Mouse (Mus musculus): ENCODE measurements at regions not wholly inside any gene's neighbourhood (a gene's known extent, or its start where the extent isn't known, plus 50 kb on each side); places are given as distances from the start of the nearest gene placed in this dataset.

DNA sequence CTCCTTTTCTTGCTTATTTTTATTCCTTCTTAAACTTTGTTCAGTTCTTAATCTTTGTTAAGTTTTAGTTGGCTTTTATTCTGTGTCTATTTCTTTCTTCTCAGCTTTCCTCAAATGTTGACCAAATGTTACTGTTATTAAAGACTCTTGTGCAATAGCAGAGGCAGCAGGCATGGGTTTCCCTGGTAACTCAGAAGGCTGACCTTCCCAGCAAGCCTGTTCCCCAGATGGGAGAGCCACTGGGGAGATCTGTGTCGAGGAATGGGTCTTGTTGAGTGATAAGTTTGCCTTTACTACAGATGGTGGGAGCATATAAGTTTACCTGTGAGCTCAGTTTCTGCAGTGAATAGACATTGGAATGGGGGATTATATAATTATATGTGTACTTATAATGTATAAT lies 237.2 kb downstream of the Plpp3 start:
- no peak for DNase-seq

DNA sequence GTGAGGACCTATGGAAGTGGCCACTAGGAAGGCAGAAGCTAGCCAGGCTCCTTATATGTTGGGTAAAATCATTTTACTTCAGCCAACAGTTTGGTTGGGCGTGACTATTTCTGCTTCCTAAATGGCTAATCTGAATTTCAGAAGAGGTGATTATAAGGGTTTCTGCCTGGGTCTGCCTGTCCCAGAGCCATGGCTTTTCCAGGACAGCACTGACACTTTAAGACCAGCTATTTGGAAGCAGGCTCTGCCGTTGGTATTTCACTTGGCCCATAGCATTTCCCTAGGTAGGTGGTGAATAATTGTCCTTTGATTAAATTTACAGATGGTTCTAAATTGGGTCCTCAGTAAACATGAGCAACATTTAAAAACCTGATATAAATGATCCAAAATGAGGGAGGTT lies 240.3 kb downstream of the Plpp3 start:
- DNase-seq: no peak

DNA sequence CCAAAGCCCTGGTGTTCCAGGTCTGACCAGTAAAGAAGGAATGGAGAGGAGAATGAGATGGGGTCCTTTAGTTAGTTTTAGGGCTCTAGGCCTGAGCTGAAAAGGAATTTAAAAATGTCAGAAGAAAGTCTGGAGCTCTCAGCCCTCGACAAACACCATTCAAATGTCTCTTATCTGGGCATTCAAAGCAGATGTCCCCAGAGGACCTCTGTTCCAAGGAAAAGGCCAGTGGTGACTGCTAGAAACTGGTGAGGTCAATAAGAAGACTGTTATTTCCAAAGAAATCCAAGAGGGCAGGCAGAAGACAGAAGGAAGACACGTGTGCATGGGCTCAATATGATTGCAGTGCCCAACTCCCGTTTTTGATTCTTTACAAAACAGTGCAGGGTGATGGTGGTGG lies 244.9 kb downstream of the Plpp3 start:
- no peak for DNase-seq

DNA sequence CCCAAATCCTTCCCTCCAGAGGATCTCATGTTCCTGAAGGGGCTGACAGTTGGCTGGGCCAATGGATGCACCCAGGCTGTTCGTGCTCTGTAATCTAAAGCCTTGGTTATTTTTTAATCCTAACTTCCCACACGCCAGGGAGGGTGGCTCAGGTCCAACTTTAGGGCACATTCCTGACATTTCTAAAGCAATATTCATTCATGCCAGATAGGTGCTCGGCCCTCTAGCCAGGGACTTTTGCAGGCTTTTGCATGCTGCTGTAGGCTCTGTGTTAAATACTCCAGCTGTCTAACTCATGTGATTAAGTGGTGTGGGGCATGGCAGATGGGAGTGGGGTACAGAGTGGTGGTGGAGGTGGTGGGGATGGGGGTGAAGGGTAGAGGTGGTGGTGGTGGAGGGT lies 246.0 kb downstream of the Plpp3 start:
- no peak for DNase-seq

DNA sequence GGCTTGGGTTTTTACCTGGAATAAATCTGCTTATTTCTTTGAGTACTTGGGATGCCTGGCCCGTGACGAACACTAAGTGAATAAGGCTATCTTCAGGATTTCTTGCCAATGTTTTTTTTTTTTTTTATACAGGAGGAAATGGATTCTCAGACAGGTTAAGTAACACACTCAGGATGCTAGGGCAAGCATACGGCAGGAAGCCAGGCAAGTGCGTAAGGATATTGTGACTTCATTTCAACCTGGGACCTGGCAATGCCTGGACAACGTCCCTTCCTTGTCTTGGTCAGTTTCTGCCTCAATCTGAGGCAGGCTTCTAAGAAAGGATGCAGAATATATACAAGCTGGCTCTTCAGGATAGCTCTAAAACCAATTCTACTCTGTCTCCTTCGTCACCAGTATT lies 246.5 kb downstream of the Plpp3 start:
- no peak for DNase-seq

DNA sequence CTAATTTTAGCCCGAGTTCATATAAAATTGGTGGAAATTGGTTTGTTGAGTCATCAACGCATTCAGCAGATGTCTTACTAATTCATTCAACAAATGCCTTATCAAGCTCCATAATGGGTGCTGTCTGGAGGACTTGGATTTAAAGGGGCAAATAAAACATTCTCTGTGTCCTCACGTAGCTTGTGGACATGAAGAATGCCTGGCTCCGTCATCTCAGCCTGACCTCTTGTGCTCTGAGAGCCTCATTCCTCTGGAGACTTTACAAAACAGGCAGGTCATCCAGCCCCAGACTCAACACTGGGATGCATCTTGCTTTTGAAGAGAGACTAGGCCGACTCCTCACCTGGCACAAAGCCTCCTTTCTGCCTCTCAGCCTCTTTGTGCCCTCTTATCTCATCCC lies 248.6 kb downstream of the Plpp3 start:
- DNase-seq: no peak

DNA sequence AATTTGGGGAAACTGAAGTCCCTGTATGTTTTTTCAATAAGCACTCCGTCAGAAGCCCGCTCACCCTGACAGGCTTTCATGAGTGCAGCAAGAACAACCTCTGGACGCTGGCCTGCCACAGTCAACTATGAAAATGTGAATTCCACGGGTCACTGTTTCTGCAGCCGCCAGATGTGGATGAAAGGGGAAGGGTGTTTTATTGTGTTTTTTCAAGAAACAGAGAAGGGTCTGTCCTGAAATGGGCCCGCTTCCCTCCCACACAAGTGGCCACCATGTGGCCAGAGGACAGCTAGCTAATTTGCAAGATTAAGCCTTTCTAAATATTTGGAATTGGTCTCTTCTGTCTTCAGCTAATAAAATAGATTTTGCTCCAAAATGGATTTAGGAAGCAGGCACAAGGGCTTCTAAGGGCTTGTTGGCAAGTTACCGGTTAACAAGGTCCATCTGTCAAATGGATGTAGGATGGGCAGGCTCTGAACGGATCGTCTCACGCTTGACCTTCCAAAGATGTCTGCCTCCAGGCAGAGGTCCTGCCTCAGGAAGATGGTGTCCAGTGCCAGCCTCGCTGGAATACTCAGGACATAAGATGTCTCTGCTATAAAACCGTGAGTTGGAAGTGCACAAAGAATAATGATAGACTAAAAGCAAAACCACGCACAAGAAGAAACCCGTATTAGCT lies 249.8 kb downstream of the Plpp3 start:
- no peak for DNase-seq

DNA sequence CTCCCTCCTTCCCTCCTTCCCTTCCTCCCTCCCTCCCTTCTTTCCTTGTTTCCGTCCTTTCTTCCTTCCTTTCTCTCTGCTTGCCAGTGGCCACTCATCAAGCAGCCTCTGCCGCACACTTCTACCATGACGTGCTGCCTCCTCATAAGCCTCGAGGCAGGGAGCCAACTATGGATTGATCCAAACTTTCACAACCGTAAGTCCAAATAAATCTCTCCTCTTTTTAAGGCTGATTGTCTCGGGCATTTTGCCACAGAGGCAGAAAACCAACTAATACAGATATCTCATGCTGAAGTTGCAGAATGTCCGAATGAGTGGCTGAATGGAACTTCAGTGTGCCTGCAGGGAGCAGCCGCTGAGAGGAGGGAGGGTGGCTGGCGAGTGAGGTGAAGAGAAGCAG lies 251.7 kb downstream of the Plpp3 start:
- DNase-seq: no peak

DNA sequence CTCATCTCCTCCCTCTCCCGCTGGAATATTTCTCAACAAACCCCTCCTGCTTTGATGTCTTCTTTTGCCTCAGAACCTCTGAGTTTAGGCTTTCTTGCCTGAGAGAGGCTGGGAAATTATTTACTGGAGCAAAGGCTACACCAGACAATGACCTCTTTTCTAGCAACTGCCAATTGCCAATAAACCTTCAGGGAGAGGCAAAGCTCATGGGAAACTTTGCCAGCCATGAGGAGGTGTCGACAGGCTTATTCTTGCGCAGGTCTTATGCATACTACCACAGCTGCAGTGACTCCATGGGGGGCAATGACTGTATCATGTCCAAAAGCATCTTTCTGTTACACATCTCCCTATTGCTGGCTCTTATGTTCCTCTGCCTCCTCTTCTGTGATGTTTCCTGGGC lies 260.0 kb downstream of the Plpp3 start:
- no peak for DNase-seq

DNA sequence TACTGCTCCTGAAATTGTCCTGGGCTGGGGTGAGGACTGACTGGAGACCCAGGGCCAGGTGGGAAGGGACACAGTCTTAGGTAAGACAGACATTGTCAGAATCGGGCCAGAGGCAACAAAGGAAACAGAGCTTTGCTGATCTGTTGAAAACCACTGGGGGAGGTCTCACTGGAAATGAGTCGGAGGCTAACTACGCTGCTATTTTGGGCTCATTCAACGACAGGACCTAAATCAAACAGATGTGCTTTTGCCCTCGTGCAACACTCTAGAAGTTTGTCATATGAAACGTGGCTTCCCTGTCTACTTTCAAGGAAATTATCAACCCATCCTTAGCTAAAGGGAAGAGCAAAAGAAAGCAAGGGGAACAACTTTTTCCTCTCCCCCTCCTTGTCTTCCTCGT lies 265.3 kb downstream of the Plpp3 start:
- no peak for DNase-seq

DNA sequence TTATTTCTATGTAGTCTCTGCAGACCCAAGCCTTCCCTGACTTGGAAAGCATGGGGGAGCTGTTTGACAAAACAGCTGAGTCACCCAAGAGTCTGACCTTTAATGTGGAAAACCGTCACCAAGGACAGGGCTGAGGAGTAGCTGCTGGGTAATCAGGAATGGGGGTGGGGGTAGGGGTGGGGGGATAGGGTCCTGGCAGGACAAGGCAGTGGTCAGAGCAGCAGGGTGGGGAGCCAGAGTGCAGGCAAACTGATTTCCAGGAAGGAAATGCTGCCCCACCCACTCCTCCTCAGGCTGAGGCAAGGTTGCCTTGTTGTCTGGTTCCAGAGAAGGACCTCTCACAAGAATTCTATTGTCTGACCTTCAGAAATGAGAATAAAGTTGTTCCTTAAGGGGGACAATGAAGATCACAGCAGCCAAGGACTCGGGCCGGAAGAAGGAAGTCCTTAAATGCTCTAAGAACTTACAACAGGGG lies 266.6 kb downstream of the Plpp3 start:
- no peak for DNase-seq

DNA sequence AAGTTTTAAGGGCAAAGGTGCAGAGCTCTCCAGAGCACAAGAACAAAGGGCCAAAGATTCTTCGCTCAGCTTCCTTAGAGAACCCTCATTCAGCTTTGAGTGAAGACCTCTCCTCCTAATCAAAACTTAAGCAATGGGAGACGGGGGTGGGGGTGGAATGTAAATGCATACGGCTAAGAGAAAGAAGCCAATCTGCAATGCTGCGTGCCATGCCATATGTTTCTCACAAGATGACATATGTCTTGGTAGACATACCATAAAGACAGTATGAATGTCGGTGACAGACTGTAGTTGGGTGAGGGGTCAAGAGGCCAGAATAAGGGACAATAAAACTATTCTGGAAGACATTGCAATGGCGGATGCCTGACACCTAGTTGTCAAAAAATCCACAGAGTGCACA lies 267.9 kb downstream of the Plpp3 start:
- no peak for DNase-seq

DNA sequence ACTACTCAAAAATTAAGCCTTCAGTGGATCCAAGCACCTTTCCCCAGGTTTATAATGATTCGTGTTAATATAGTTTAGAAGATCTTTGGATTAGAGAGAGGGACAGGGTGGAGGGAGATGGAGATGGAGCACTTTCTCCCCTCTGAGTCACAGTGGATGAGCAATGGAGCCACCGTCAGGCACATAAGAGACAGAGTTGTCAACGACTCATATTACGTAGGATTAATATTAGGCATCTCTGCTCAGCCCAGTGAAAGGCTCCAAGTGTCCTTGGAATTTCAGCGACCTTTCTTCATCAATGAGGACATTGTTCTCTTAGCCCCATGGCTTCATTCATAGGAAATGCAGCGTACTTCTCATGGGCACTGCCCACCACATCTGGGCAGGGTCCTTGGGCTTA lies 270.4 kb downstream of the Plpp3 start:
- no peak for DNase-seq

DNA sequence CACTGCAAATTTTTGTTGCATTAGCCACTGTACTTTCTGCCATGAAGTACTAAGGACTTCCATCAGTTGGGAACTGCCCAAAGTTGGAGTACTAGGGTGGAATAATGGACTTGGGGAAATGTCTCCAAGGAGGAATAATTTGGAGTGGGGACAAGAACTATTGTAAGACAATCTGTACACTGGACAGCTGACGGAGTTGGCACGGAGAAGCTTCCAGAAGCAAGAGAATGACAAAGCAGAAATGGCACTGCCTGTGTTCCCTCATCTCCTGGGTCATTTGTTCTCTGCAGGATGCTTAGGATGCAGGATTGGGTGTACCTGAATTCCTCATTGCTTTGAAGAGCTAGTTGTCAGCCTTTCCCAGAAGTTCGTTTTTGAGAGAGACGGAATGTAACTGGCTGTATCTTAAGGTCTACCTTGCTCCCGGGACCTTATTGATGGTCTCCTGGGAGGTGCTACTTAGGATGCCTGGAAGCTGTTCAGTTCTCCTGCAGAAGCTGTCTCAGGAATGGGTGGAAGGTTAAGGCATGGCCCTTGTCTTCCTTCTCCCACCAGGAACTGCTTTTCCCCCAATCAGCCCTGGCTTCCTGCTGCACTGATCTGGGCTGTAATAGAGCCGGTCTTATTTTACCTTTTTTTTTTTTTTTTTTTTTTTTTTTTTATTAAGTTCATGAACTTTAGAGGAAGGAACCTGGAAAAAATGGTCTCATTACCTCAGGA lies 272.4 kb downstream of the Plpp3 start:
- DNase-seq: no peak

DNA sequence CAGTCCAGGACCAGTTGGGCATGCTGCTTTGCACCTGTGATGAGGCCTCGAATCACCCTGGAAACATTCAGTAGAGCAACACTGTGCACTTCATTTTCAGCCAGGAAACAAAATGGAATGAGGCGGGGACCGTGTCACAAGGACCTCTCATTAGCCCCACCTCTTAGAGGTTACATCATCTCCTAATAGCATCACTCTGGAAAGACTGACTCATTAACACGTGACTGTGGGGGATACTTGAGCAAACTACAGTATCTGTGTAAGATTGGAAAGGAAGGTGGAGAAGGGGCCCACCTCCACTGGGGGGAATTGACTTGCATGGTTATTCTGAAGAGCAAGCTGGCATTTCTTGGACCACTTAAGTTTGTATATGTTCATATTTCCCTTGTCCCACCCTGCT lies 275.3 kb downstream of the Plpp3 start:
- DNase-seq: no peak

DNA sequence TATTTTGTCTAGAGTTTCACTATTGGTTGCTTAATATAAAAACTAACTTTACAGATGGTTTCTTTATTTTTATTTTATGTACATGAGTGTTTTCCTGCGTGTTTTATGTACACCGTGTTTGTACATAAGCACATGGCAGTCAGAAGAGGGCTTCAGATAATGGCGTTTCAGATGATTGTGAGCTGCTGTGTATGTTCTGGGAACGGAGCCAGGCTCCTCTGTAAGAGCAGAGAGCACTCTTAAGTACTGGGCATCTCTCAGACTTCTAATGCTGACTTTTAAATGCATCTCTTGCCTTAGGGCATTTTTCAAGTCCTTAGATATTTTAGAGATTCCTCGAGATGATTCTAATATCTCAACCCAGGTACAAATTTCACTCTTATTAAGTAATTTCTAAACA lies 280.0 kb downstream of the Plpp3 start:
- no peak for DNase-seq

DNA sequence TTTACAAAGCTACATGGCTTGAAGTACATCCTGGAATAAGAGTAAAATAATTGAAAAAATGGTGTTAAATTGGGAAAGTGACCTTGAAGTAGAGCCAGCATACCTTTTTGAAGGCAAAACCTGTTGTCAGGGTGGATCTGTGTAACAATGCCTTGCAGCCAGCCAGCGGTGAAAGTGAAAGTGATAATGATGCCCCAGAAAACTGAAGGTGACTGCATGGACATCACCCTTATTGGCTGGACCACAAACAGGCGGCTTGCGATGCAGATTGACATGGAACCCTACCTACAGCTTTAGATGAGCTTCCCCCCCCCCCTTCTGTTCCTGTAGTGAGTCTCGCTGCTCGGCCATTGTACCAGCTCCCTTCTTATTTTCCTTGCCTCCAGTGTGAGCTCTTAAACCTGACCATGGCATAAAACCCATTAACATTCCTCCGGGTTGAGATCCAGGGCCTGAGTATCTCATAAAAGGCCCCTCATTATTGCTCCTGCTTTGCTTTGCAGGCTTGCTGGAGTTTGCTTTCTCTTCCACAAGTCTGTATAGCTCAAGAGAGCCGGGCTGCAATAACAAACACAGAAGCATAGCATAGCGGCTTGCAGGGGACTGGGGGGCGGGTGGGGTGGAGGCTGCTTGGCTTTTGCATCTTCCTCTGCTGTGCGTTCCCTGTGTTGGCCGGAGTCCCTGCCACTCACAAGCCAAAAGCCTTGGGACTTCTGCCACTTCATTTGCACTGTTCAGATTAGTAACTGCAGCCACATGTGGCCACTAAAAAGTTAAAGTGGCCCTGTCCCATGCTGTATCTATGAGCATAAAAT lies 292.1 kb downstream of the Plpp3 start:
- no peak for DNase-seq

DNA sequence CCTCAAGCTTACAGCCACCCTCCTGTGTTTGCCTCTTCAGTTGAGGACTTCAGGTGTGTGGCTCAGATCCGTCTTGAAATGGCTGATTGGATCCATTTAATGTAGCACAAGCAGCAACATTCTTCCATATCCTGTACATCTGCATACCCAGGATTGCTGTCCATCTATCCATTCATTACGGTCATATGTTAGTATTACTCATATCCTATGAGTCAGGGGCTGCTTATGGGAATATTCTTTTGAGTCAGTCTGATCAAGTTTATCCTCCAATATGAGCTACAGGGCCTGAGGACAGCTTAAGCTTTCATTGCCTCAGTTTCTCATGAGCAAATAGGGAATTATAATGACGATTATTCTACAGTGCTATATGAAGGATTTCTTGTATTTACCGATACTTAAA lies 293.7 kb downstream of the Plpp3 start:
- no peak for DNase-seq

DNA sequence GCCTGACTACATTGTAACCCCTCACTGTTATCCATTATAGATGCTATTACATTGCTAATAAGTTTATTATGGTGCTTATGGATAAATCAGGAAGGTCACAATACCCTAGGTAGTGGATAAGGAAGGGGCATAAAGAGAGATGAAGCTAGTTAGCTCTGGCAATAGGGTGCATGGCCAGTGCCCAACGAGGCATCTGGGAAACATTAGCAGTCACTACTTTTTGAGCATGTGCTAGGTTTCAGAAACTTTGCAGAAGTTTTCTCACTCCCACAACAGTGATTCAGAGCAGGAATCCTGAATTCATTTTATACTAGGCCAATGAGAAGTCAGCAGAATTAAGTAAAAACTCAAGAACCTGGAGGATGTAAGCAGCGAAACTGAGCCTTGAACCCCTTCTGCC lies 294.7 kb downstream of the Plpp3 start:
- no peak for DNase-seq

DNA sequence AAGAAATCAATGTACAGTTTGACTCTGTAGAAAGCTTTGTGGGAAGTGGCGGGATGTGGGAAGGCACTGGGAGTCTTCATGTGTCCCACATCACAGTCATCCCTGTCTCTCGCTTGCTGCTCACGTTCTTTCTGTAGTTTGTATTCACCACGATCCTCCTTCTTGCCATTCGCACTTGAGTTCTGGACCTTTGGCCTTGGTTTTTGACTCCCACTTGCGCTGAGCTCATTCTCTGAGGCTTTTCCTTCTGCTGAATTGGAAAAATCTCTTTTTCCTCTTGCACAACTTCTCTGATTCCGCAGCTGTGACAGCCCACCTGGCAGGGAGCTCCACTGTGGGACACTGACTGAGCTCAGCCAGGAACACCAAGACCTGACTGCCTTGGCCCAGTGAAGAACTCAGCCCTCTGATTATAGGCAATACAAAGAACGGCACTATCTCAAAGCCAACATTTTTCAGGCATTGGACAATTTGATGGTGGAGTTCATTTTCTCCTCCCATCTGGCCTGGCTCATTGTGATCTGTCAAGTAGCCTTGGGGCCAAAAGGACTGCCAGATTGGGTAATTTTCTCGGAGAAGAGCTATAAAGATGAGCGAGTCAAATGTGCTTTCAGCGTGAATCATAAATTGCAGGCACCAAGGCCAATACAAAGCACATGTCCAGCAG lies 299.9 kb downstream of the Plpp3 start:
- DNase-seq: no peak

DNA sequence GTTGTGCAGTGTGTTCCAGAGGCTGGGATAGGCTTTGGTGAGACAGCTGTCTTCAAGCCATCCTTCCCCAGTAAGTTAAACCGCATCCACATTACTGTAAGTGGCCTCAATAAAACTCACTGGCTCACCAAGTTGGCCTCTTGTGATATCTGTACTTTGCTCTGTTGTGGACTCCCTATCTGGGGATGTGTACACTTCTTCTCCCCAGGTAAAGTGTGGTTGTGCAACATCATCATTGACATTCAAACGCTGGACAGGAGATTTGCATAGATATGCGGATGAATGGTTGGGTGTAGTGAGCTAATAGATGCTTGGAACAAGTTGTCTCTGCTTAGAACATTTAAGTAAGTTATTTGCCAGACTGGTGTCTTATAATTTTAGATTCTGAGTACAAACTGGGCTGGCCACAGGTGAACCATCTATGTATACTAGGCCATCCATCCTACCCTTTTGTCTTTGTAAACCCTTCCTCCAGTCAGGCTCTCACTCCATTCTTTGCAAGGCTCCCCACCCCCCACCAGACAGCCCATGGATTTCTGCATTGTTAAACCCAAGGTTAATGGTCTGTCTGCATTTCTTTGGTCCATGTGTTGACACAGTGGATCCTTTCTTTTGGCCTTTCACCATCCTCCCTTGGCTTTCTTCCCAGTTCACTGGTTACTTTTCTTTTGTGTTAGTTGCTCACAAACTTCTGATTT lies 303.0 kb downstream of the Plpp3 start:
- DNase-seq: no peak

DNA sequence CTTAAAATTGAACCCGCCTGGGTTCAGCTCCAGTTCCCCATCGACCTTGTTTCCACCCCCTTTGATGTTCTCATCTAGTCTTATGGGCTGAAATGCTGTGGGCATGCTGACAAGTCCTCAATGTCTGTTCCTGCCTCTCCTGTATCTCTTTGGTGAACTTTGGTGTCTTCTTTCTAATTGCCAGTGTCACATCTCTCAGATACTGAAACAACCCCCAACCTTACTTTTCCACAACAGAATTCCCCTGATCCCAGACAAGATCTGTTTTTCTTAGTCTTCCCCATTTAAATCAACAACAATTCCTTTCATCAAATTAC lies 303.5 kb downstream of the Plpp3 start:
- no peak for DNase-seq

DNA sequence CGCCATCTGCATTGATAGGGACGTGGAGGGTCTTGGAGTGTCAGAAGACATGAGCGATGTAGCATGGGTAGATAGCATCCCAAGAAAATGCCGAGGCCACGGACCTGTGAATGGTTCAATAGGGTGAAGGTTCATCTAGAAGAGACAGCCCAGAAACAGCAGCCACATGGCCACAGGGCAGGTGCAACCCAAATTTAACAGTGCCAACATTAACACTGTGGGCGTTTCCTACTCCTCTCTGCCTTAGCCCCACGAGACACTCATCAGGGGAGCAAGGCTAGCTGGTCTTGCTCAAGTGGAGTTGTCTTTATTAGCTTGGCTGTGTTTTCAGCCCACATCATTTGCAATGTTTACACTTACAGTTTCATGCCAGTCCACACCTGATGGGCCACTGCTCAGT lies 310.7 kb downstream of the Plpp3 start:
- DNase-seq: no peak

Data from right cerebral cortex, adult 18-20 months (tissue).